Mouse (Mus musculus): Measurements from ENCODE around the gene Ttc41.

DNA sequence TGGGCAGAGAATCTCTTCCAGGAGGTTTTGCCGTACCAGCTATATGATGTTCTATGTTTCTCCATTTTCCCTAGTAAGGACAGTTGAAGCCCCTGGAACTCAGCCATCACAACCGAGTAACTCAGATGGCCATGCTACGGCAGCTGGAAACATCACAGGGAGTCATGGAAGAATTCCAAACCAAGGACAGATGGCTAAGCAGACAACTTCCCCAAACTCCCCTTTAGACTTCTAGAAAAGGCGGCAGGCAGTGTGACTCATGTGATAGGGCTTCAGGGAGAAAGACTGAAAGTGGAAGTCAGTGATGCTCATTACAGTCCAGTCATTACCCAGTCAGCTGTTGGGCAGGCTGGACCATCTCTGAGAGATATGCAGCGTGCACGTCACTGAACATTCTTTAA is 66.6 kb downstream of the Ttc41 start:
- TF ChIP-seq CTCF (IDR thresholded peaks at IDR 0.05; ENCODE audit: low read depth, low read length) (no peak), POLR2A (IDR thresholded peaks at IDR 0.05; ENCODE audit: extremely low read depth, insufficient read depth, low read length) (no peak)
